Mouse (Mus musculus): ENCODE data around the gene Klk4. TPM values are rescaled to one million over a fixed set of nuclear protein-coding genes. Genes with fewer than 3 reads are reported as not detected.

Klk4 gene
- polyA plus RNA-seq (2012): not detected in 2 replicates

DNA sequence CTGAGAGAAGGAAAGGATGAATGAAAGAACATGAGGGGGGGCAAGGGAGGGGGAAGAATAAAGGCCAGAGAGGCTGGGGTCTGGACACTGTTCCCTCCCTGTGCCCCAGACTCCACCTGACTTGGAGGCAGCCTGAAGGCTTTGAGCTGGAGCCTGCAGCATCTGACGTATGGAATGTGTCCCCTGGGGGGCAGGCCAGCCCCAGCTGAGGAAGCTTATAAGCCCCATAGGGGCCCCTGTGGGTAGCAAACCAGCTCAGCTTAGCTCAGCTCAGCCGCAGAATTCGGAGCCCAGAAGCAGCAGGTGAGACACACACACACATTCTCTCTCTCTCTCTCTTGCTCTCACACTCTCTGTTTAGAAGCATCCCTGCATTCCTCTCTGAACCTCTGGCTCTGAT lies at the start of gene Klk4:
Gene Klk4 (plus strand): TSS at position 249 of the 400 bp plus-strand sequence.
- no peak for TF ChIP-seq GATA1 (IDR thresholded peaks at IDR 0.05; ENCODE audit: low read length)

DNA sequence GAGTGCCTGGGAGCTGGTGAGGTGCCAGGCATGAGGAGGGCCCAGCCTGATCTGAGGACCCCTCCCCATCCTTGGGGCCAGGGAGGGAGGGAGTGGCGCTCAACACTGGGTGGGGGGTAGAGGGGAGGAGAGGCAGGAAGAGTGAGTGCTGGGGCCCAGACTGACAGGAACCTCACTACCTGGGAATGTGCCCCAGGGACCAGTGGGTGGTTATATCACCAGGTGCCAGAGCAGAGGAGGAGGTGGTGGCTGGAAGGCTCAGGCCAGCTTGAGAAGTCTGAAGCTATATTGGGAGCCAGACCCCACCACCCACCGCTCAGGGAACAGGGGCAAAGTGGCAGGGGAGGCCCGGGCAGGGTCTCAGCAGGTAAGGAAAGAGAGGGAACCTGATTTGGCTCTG lies 39.3 kb upstream of the Klk4 start, which contains the start of gene Klk5:
Gene Klk5 (plus strand): TSS at position 271 of the 400 bp plus-strand sequence.
- no peak for TF ChIP-seq GATA1 (IDR thresholded peaks at IDR 0.05; ENCODE audit: low read length)

DNA sequence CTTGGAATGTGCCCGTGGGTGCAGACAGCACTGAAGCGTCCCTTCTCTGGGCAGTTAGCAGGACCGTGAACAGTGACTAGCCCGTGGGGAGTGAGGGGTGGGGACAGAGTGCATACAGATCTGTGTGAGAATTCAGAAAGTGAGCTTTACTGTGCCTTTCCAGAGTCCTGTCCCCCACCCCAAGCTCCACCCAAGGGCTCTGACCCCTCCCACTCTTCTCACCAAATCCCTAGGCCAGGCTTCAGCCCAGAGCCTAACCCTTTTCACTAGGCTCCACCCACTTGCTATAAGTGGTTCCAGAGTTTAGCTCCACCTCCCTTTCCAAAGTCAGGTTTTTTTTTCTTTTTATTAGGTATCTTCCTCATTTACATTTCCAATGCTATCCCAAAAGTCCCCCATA lies 37.2 kb upstream of the Klk4 start:
- TF ChIP-seq GATA1 (IDR thresholded peaks at IDR 0.05; ENCODE audit: low read length): no peak

DNA sequence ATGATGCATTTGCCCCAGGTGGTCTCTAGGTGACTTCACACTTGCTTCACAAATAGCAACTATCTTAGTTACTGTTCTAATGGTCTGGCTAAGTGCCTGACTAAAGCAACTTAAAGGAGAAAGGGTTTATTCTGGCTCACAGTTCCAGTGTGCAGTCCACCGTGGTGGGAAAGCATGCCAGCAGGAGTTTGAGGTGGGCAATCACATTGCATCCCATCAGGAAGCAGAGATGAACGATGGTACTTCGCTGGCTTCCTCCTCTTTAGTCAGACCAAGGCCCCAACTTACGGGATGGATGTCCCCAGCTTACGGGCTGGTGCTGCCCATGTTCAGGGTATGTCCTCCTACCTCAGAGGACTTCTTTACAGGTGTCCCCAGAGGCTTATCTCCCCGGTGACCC lies 29.3 kb upstream of the Klk4 start:
- no peak for TF ChIP-seq GATA1 (IDR thresholded peaks at IDR 0.05; ENCODE audit: low read length)

DNA sequence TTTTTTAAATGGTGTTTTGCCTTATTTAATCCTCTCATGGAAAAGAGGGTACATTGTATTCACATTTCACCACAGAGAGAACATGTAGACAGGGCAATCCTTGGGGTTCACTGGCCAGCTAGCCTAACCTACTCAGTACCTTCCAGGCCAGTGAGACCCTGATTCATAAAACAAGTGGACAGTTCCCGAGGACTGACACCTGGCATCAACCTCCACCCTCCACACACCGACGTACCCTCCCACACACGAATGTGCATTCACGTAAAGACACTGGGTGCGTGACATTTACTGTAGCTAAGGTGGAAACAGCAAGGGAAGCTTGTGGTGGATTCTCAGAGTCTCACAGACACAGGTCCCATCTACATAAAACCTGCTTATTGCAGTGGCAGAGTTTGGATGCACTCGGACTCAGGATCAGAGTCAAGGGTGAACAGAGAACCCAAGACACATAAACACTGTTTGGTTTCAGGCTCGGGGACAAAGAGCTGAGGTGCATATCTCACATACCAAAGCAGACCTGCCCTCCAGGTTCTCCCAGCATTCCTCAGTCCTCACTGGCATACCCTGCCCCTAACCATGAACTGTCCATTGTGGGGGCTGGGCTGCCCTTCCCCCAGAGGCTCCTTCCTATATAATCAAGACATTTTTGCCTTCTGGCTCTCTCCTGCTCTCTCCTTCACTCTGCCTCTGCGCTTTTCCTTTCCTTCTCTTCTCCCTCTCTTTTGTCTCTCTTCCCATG lies 26.1 kb upstream of the Klk4 start:
- TF ChIP-seq GATA1 (IDR thresholded peaks at IDR 0.05; ENCODE audit: low read length): no peak

DNA sequence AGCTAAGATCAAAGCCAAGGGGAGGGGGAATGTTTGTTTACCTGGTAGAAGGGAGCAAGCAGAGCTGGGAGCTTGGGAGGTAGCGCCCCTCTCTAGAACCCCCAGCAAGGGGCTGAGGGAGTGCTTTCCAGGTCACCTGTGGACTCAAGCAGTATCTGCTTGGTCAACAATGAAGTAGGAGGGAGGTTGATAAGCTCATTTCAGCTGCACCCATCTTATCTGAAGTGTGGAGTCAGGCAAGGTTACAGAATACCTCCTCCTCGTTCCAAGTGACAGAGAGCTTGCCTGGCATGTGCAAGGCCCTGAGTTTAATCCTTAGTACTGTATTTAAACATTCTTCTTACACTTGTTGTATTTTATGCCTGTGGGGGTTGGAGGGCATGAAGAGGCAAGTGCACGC lies 25.3 kb upstream of the Klk4 start:
- TF ChIP-seq GATA1 (IDR thresholded peaks at IDR 0.05; ENCODE audit: low read length): no peak

DNA sequence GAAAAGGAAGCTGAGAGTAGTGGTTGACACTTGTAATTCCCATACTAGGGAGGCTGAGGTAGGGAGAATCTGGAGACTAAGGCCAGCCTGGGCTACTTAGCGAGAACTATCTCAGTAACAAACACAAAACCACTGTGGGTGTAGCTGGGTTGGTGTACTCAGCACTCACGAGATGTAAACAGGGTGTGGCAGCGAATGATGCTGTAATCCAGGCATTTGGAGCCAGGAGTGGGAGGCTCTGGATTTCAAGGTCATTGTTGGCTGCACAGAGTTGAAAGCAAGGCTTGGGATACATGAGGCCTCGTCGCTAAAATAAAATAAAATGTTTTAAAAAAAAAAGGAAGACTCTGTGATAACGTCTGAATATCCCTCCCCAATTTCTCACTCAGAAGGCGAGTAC lies 24.7 kb upstream of the Klk4 start:
- TF ChIP-seq GATA1 (IDR thresholded peaks at IDR 0.05; ENCODE audit: low read length): no peak

DNA sequence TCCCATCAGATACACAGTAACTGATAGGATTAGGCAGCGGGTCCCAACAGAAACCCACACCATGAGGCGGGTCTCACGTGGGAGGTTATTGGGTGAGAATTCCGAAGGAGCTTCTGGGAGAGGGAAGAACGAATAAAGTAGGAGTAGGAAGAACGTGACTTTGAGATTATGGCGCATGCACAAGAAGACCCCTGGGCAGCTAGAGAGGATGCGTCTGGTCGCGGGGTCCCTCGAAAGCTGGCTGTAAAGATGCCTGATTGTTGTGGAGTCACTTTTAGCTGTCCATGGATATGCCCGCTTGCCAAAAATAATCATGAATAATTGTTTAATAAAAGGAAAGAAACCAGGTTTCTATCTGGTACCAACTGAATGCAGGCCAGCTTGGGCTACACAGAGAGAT lies 23.5 kb upstream of the Klk4 start:
- no peak for TF ChIP-seq GATA1 (IDR thresholded peaks at IDR 0.05; ENCODE audit: low read length)

DNA sequence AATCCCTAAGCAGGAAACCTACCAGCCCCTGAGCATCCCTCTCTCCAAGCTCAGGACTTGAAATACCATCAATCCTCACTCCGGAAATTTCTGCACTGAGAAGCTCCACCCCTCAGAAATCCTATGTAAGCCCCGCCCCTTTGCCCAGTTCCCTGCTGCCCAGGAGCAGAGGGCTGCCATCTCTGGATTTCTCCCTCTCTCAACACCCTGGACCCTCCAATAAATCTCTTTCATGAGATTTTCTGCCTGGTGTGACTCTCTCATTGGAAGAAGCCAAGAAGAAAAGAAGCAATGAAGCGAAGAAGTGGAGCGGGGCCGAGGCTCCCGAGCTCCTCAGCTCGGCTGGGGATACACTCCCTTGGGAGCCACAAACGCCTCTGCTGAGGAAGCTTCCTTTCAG lies 20.5 kb upstream of the Klk4 start:
- TF ChIP-seq GATA1 (IDR thresholded peaks at IDR 0.05; ENCODE audit: low read length): no peak

DNA sequence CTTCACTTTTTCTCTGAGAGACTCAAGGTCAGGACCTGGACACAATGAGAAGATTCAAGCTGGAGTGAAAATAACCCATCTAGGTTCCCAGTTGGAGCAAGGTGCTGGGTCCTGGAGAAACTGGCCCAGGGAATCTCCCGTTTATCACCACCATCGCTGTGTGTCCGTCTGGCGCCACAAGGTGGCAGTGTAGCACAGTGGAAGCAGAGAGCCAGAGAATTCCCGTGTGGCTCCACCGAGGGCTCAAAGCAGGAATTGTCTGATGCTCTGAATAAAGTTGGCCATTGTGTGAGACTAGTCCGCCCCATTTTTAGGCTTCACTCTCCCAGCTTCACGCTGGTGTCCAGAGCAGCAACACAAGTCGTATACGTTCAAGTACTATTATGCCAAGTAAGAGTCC lies 7.7 kb upstream of the Klk4 start:
- TF ChIP-seq GATA1 (IDR thresholded peaks at IDR 0.05; ENCODE audit: low read length): no peak

DNA sequence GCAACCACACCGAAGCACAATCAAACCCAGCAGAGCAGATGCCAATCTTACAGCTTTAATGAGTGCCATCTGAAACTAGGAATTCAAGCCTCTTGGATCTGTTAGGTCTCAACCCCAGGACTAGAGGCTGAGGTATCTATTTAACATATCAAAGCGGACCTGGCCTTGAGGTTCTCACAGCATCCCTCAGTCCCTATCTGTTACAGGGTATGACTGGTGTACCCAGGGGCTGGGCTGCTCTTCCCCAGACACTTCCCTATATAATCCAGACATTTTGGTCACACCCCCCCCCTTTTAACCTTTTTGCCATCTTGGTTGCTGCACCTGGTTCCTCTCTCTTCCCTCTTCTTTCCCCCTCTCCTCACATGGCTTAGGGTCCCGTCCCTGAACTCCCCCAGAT lies 7.3 kb upstream of the Klk4 start:
- TF ChIP-seq GATA1 (IDR thresholded peaks at IDR 0.05; ENCODE audit: low read length): no peak

DNA sequence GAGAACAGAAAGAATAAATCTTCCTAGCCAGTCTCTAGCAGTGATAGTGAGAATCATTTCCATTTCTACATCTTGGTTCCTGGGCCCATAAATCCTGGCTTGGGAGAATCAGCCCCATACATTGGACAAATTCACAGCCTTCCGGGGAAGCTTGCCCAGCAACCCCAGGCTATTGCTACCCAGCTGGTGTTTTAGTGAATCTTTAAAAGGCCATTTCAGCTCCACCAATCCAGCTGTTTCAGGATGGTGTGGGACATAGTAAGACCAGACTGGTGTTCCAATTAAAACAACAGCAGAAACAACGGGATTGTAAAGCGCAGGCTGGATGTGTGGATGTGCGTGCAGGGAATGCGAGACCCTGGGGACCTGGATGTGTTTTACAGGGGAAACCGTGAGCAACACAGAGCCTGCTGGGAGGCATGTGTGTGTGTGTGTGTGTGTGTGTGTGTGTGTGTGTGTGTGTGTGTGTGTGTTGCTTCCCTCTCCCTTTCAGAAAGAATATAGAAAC lies 6.0 kb upstream of the Klk4 start:
- no peak for TF ChIP-seq GATA1 (IDR thresholded peaks at IDR 0.05; ENCODE audit: low read length)

DNA sequence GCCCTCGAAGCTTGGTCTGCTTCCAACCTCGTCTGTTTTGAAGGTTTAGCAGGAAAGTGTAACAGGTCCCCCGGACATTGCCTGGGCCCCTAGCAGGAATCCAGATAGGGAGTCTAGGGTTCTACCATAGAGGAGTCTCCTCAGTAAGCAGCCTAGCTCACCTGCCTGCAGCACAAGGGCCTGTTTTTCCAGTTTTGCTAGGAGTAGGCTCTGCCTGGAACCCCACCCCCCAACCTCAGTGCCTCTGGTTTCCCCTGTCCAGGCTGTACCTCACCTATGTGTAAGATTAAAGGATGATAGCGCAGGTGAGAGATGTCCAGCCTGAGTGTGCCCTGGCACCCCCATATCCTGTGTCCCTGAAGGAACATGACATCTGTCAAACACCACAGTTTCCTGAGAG lies 4.5 kb upstream of the Klk4 start:
- no peak for TF ChIP-seq GATA1 (IDR thresholded peaks at IDR 0.05; ENCODE audit: low read length)

DNA sequence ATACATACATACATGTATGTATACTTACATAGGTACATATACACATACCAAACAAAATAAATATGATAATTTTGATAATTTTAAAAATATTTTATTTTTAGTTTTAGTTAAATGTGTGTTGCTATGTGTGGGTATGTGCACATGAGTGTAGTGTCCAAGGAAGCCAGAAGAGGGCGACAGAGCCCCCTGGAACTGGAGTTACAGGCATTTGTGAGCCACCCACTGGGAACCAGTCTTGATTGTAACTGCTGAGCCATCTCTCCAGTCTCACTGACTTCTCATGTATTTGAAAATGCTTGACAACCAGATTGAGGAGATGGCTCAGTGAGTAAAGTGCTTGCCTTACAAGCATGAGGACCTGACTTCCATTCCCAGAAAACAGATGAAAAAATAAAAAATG lies 2.7 kb upstream of the Klk4 start:
- TF ChIP-seq GATA1 (IDR thresholded peaks at IDR 0.05; ENCODE audit: low read length): no peak

DNA sequence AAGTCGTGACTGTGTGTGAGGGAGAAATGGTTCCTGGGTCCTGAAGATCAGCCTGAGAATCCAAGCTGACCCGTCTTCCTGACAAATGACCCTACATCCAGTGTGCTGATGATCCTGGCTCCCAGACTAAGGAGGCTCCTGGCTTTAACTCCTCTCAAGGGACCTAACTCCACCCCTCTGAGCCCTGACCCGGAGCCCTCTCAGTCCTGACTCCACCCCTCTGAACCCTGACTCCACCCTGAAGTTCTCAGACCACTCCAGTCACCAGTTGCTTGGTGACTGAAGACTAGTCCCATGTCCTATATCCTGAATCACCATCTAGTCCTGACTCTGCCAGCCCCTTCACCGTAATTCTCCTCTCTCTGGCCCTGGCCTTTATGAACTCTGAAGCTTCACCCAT lies 1.4 kb downstream of the Klk4 start:
- TF ChIP-seq GATA1 (IDR thresholded peaks at IDR 0.05; ENCODE audit: low read length): no peak

DNA sequence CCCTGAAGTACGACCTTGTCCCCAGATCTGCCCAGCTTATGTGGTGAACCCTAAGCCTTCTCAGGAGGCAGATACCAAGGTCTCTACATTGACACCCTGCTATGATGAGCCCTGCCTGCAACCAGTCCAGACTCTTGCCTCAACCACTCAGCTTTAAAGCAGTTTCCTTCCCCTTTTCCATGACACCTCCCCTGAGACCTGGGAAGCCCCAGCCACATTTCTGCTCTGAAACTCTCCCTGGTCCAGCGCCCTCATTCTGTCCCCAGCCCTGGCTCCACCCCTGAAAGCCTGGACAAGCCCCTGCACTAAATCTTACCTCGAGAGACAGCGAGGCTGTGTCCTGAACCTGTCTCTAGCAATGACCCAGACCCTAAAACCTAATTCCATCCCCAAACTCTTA lies 1.9 kb downstream of the Klk4 start:
- no peak for TF ChIP-seq GATA1 (IDR thresholded peaks at IDR 0.05; ENCODE audit: low read length)

DNA sequence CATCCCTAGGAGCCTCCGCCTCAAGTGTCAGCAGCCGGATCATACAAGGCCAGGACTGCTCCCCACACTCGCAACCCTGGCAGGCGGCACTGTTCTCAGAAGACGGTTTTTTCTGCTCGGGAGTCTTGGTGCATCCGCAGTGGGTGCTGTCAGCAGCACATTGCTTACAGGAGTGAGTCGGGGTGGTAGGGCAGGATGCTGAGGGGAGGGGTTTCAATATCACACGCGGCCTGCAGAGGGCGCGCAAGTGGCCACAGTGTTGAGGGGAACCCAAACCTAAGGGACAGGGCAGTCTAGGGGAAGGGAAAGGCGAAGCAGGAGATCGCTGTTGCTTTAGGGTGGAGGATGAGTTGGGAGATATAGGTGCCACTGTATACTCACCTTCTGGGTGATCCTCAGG lies 2.6 kb downstream of the Klk4 start:
- TF ChIP-seq GATA1 (IDR thresholded peaks at IDR 0.05; ENCODE audit: low read length): no peak

DNA sequence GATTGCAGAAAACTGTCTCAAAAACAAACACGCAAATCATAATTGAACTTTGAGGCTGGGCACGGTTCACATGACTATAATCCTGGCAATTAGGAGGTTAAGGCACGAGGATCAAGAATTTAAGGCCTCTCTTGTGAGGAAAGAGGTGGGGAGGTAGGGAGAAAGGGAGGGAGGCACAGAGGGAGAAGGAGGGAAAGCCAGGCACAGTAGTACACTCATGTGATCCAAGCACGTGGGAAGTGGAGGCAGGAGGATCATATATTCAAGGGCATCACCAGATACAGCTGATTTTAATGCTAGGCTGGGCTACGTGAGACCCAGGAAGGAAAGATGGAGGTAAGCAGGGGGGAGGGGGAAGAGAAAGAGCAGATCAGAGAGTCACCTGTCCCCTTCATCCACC lies 10.4 kb downstream of the Klk4 start:
- no peak for TF ChIP-seq GATA1 (IDR thresholded peaks at IDR 0.05; ENCODE audit: low read length)
